Mouse (Mus musculus): Measurements from ENCODE around the gene Sf3a2.

Gene Sf3a2

GRCm38 (mm10) chr10:80776358-80776869, 21.6 kb upstream of the Sf3a2 start:
- DNase-seq = no peak

- DNase-seq = no peak
These were observed 20.9 kb upstream of the Sf3a2 start for GRCm38 (mm10) chr10:80777123-80777522.

DNA sequence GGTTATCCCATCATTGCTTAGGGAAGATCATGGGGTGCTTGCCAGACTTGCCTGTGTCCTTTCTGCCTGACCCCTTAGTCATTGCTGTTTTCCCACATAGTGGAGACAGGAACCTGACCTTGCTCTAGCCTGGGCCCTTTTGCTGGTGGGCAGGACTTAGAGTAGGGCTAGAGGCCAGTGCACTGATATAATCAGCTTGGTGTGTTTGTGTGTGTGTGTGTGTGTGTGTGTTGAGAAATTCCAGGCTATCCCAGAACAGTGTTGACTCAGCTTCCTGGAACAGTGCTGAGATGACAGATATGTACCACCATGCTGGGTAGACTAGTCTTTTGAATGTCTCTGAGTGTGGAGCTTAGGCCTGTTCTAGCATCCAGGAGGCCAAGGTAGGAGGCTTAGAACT, 18.4 kb upstream of the Sf3a2 start:
- DNase-seq = no peak

- DNase-seq = no peak
These were observed 13.7 kb upstream of the Sf3a2 start for GRCm38 (mm10) chr10:80784302-80784701.

- no peak for DNase-seq
These were observed 13.1 kb upstream of the Sf3a2 start for GRCm38 (mm10) chr10:80784871-80785270.

DNA sequence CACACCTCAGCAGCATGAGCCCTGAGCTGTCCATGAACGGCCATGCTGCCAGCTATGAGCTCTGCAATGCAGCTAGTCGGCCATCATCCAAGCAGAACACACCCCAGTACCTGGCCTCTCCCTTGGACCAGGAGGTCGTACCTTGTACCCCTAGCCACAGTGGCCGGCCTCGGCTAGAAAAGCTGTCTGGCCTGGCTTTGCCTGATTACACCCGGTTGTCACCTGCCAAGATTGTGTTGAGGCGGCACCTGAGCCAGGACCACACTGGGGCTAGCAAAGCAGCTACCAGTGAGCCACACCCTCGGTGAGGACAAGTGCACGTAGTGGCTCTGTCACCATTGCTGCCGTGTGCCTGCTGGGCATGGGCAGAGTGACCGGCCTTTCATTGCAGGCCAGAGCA, 12.0 kb upstream of the Sf3a2 start:
- no peak for DNase-seq

DNA sequence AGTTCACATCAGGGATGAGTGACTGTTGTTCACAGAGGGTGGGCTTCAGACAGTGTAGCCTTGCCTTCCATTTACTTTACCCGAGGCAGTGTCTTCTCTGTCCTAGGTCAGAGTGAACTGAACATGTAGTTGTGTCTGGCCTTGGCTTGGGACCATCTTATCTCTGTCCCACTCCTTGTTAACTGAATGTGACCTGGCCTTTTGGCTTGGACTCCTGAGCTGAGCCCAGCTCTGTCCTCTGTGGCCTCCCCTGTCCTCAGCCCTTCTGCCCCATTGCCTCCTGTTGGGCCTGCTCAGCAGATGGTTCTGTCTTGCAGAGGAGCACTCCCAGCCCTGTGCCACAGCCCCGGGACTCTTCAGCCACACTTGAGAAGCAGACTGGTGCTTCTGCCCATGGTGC, 10.5 kb upstream of the Sf3a2 start:
- DNase-seq = no peak

- DNase-seq = no peak
These were observed 7.1 kb upstream of the Sf3a2 start for GRCm38 (mm10) chr10:80790761-80791404.

GRCm38 (mm10) chr10:80791476-80792174, 6.4 kb upstream of the Sf3a2 start:
- no peak for DNase-seq

- DNase-seq = no peak
These were observed 5.6 kb upstream of the Sf3a2 start for GRCm38 (mm10) chr10:80792175-80793032.

DNA sequence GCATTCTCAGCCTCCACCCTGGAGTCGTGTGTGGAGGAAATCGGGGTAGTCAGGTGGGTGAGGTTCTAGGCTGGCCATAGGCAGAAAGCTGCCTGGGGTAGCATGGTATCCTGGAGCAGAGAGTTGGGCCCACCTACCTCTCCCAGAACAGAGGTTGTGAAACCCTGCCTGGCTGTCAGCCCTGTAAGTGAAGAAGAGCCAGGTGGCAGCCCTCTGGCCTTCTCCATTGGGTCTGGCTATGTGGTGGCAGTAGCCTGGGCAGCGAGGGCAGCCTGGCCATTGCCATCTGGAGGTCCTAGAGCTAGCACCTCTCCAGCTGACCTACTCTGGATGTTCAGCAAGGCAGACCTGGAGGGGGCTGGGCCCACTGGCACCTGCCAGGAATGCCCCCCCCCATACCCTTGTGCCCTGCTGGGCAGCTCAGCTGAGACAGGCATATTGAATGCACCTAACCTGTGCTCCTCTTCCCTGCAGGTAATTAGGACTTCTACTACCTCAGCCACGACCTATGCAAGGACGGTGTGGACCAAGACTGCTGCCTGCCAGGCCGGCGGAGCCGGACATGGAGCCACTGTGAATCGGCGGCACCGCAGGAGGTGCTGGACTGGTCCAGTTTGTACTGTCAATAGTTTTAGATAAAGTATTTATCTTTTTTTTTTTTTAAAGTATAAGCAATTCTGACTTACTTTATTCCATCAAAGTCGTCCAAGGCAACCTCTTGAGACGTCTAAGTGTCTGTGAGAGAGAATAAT, 4.8 kb upstream of the Sf3a2 start:
- DNase-seq = no peak

- DNase-seq = no peak
These were observed 4.2 kb upstream of the Sf3a2 start for GRCm38 (mm10) chr10:80793803-80794202.

DNA sequence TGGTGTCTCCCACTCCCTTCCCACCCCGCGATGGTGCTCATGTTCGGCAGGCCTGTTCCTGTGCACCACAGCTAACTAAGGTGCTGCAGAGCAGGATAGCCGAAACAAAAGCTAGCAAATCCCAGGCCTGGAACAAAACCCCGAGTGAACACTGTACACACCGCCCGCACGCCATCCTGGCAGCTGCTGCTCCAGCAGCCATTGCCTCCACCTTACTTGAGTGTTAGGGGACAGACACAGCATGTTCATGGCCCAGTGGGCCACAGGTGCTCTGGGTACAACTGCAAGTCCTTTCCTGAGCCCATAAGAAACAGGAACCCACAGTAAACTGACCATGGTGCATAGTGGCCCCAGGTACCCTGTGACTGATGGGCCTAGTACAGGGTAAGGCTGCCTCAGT, 3.2 kb upstream of the Sf3a2 start:
- no peak for DNase-seq

DNA sequence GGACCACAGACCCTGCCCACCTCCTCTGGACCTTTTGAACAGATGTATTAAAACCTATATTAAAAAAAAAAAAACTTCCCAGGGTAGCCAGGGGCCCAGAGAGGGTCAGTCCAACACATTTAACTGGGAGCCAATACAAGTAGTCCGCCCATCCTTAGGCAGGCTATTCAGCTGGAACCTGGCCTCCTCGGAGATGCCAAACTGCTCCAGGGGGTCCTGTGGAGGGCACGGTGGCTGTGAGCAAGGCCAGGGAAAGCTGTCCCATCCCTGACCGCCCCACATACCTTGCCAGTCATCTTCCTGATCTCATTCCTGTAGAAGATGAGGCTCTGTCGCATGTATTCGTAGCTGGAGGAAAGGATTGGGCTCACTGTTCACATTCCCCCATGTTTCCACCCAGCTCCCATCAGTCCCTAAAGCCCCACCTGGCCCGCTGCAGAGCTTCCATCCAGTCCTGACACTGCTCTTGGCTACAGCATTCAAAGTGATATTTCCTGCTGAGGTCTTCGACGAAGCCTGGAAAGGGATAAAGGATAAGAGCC, 1.6 kb upstream of the Sf3a2 start:
- no peak for DNase-seq

- no peak for DNase-seq
These were observed 530 bp upstream of the Sf3a2 start for GRCm38 (mm10) chr10:80797186-80798149.

- no peak for DNase-seq
These were observed 1.1 kb downstream of the Sf3a2 start for GRCm38 (mm10) chr10:80799070-80799566.

- DNase-seq = no peak
These were observed 4.4 kb downstream of the Sf3a2 start for GRCm38 (mm10) chr10:80802204-80802912.

DNA sequence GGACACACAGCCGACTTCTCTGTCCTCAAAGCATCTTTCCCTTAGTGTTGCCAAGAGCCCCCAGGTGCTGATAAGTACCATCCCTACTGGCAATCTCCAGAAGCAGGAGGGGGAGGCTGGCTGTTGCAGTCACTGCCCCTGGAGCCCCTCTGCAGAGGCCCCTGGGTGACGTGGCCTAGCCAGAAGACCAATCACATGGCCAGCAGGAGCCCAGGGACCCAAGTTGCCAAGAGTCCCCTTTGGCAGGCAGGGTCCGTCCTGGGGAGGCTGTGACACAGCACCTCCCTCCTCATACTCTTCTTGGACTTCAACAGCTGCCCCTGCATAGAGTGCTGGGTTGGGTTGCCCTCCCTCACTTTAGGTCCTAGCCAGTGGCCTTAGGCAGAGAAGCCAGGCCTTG, 5.0 kb downstream of the Sf3a2 start:
- DNase-seq = no peak

DNA sequence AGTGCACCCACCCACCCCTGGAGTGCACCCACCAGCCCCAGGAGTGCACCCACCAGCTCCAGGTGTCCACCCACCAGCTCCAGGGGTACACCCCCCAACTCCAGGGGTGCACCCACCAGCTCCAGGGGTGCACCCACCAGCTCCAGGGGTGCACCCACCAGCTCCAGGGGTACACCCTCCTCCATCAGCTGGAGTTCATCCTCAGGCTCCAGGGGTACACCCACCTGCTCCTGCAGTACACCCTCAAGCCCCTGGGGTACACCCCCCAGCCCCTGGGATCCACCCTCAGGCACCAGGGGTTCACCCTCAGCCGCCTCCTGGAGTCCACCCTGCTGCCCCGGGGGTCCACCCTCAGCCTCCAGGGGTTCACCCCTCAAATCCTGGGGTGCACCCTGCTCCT, 6.3 kb downstream of the Sf3a2 start:
- no peak for DNase-seq

GRCm38 (mm10) chr10:80804916-80805315, 6.9 kb downstream of the Sf3a2 start, which contains the start of gene Amh:
Gene Amh, plus strand, starts transcription at chr10:80805243.
- DNase-seq = no peak

Data from liver (tissue).